ENCODE assay signal across 9 mouse cellular contexts in genomic region chr5:65950236-65950635, GRCm38 (mm10). TPM values are rescaled to one million over a fixed set of nuclear protein-coding genes. Genes with fewer than 3 reads are reported as not detected.
DNase-seq lines count a peak whose midpoint lies in the region; ATAC-seq and TF ChIP-seq lines count a peak whose summit lies in the region.
"Had no signal": no experiment of that assay in that cellular context is flagged by ENCODE, and none has a peak within 500 bp of the region (broad histone marks: within the 10 kb centered on the region; RNA-seq: fewer than 3 reads in every experiment).

No protein-coding gene starts in this region.

- no peak for DNase-seq in thymus, adult 2 months
- DNase-seq in thymus, postnatal 25 days, result no peak
- peak; percentile 12 to 18 for DNase-seq in kidney, postnatal 36 days
- DNase-seq in naive thymus-derived CD4-positive, alpha-beta T cell, adult 2 months (ENCODE audit: low read depth), result peak; percentile 33
- no peak for DNase-seq in heart, postnatal 4 days
- no peak for DNase-seq in T-cell, adult 2 months (ENCODE audit: low spot score)
- no peak for DNase-seq in gastrocnemius, adult 18-20 months (ENCODE audit: low spot score)

- H3K4me3 ChIP-seq in thymus, adult 2 months (ENCODE audit: control insufficient read depth, insufficient read depth, low read length), result no peak overlapping the region
- H3K4me3 ChIP-seq in forebrain, embryonic 13.5 days, result peak overlapping the region; percentile 9; the same call in 1 of the 2 replicates

- peaks cover 38% of the 10 kb centered on the region for H3K4me1 ChIP-seq in thymus, adult 2 months (replicated peaks; ENCODE audit: control insufficient read depth, insufficient read depth, low read length)
- peaks cover 16% of the 10 kb centered on the region for H3K4me1 ChIP-seq in forebrain, embryonic 13.5 days

- no peaks in the 10 kb centered on the region for H3K9me3 ChIP-seq in forebrain, embryonic 13.5 days (replicated peaks)

- H3K27me3 ChIP-seq in thymus, adult 2 months (ENCODE audit: control insufficient read depth, insufficient read depth, low read length), result no peaks in the 10 kb centered on the region
- no peaks in the 10 kb centered on the region for H3K27me3 ChIP-seq in forebrain, embryonic 13.5 days

- 85% methylated on average over 6 of the region's 6 CpGs for WGBS in thymus, adult 2 months
- WGBS in forebrain, embryonic 13.5 days, result under 1% methylated on average over 6 of the region's 6 CpGs

- H3K4me2 ChIP-seq in forebrain, embryonic 13.5 days, result peak overlapping the region; percentile 53

- peak overlapping the region; percentile 67; the same call in 1 of the 2 replicates for H3K27ac ChIP-seq in thymus, adult 2 months (ENCODE audit: control insufficient read depth, insufficient read depth, low read length)
- H3K27ac ChIP-seq in forebrain, embryonic 13.5 days, result peak overlapping the region; percentile 95
- H3K27ac ChIP-seq: liver, embryonic 14.5 days had no signal

- no peak for TF ChIP-seq CTCF in thymus, adult 2 months (IDR thresholded peaks at IDR 0.05; ENCODE audit: borderline replicate concordance, control insufficient read depth, extremely low read depth, insufficient read depth, low read length, poor library complexity)

- H3K9ac ChIP-seq in forebrain, embryonic 13.5 days, result peak overlapping the region; percentile 50; the same call in 1 of the 2 replicates
- H3K9ac ChIP-seq: liver, embryonic 14.5 days had no signal

- no peak for TF ChIP-seq POLR2A in thymus, adult 2 months (IDR thresholded peaks at IDR 0.05; ENCODE audit: control insufficient read depth, extremely low read depth, insufficient read depth, low read length, poor library complexity)

- ATAC-seq in forebrain, embryonic 13.5 days, result peak; percentile 89

- H3K36me3 ChIP-seq in thymus, adult 2 months (ENCODE audit: control insufficient read depth, insufficient read depth, low read length), result no peaks in the 10 kb centered on the region
- no peaks in the 10 kb centered on the region for H3K36me3 ChIP-seq in forebrain, embryonic 13.5 days (ENCODE audit: poor library complexity, severe bottlenecking)

RNA-seq across cellular contexts. Expression of gene Chrna9, which starts 15.5 kb away (rescaled TPM):
- polyA plus RNA-seq in thymus, adult 2 months (2012; rRNA removed), result 212 and 251 TPM in 2 replicates
- not detected in 2 replicates for polyA plus RNA-seq in forebrain, embryonic 13.5 days (2015; fragmentation: Nextera tagmentation; extraction: Ambion mirVana)
- under 1 TPM in 1 of 2 experiments, not detected in 1; 0.54 TPM for total RNA-seq in heart, postnatal 4 days (2021)
- 1 to 10 TPM; 1.9 to 8.2 TPM for total RNA-seq in gastrocnemius, adult 18-20 months (2021)
- polyA plus RNA-seq: liver, embryonic 14.5 days had no signal

RNA-seq across cellular contexts. Expression of gene 9130230L23Rik, which starts 53.8 kb away (rescaled TPM):
- 0.08 and 0.35 TPM in 2 replicates for polyA plus RNA-seq in thymus, adult 2 months (2012; rRNA removed)
- polyA plus RNA-seq in forebrain, embryonic 13.5 days (2015; fragmentation: Nextera tagmentation; extraction: Ambion mirVana), result not detected in 2 replicates
- not detected for total RNA-seq in heart, postnatal 4 days (2021)
- total RNA-seq in gastrocnemius, adult 18-20 months (2021), result not detected

Comparison
In these comparisons a context has a peak if more than half of its experiments do, and no peak if none do; other contexts are left out.
1. DNase-seq: peak in kidney, postnatal 36 days (2 of 2) and naive thymus-derived CD4-positive, alpha-beta T cell, adult 2 months (single experiment); none in thymus, adult 2 months (single experiment), thymus, postnatal 25 days (single experiment), heart, postnatal 4 days (single experiment), T-cell, adult 2 months (single experiment) and gastrocnemius, adult 18-20 months (single experiment).